Mouse (Mus musculus) midbrain, embryonic 11.5 days (tissue): ENCODE measurements around the gene Snf8. TPM values are rescaled to one million over a fixed set of nuclear protein-coding genes. Genes with fewer than 3 reads are reported as not detected.

ENCODE experiments used
- ATAC-seq: fragments of 200-750 bp; cut with Nextera tagmentation; 2 replicates; pipeline ENCODE4 v1.8.0; 2017; ENCODE audit warnings: moderate TSS enrichment, moderate library complexity; ENCODE audit not compliant: low FRiP score
- DNase-seq: peaks from one replicate; pipeline ENCODE4 v3.0.0; 2015; ENCODE audit warnings: low spot score; ENCODE audit errors: missing footprints
- H3K27ac ChIP-seq: fragments of 300-500 bp; sonication (generic); 2 replicates; pipeline ENCODE4 v1.5.1; 2014; ENCODE audit warnings: low read depth, low read length
- H3K27me3 ChIP-seq: fragments of 300-500 bp; sonication (generic); 2 replicates; pipeline ENCODE4 v1.6.1; 2014; ENCODE audit warnings: mild to moderate bottlenecking, low read length, moderate library complexity, mixed read lengths; ENCODE audit not compliant: control insufficient read depth, insufficient read depth
- H3K36me3 ChIP-seq: fragments of 300-500 bp; sonication (generic); 2 replicates; pipeline ENCODE4 v1.6.1; 2014; ENCODE audit warnings: mild to moderate bottlenecking, low read length, moderate library complexity, mixed read lengths; ENCODE audit not compliant: control insufficient read depth, insufficient read depth
- H3K4me1 ChIP-seq: fragments of 300-500 bp; sonication (generic); 2 replicates; pipeline ENCODE4 v1.6.1; 2014; ENCODE audit warnings: low read length; ENCODE audit not compliant: control insufficient read depth, insufficient read depth
- H3K4me2 ChIP-seq: fragments of 300-500 bp; sonication (generic); 2 replicates; pipeline ENCODE4 v1.6.1; 2014; ENCODE audit warnings: mild to moderate bottlenecking, moderate library complexity
- H3K4me3 ChIP-seq: fragments of 300-500 bp; sonication (generic); 2 replicates; pipeline ENCODE4 v1.5.1; 2014; ENCODE audit warnings: low read depth, low read length
- H3K9ac ChIP-seq: fragments of 300-500 bp; sonication (generic); 2 replicates; pipeline ENCODE4 v1.6.1; 2014; ENCODE audit warnings: low read length
- H3K9me3 ChIP-seq: fragments of 300-500 bp; sonication (generic); 2 replicates; pipeline ENCODE4 v1.6.1; 2016; ENCODE audit warnings: low read length; ENCODE audit not compliant: control insufficient read depth
- WGBS: fragments of 180-500 bp; shearing (Covaris S2); extraction: QIAGEN DNeasy Blood & Tissue Kit; methylation state at CpG from one replicate; pipeline ENCODE4 v1.1.7; 2014; 5-methylcytosine and 5-hydroxymethylcytosine counted together
- polyA plus RNA-seq: library from polyadenylated mRNA; unstranded; fragments of >200 nt; fragmentation: Nextera tagmentation; extraction: Ambion mirVana; gene quantifications from 2 replicates; pipeline ENCODE4 v1.2.1, GENCODE M21; 2014

The Snf8 gene
- polyA plus RNA-seq, 1 experiment from 2014 or later, result 43.0 TPM

- DNase-seq (peak; percentile 69), ATAC-seq (no peak)
- no peaks in the 10 kb centered on the region for H3K27me3 ChIP-seq
- H3K4me3 ChIP-seq, result no peak overlapping the region
- no peak overlapping the region for H3K9ac ChIP-seq
- no peak overlapping the region for H3K4me2 ChIP-seq
- no peaks in the 10 kb centered on the region for H3K36me3 ChIP-seq
- H3K4me1 ChIP-seq, result peaks cover 8% of the 10 kb centered on the region; the same call in 1 of the 2 replicates
- no peak overlapping the region for H3K27ac ChIP-seq
- 59% methylated on average over 5 of the region's 5 CpGs for WGBS
- H3K9me3 ChIP-seq, result no peaks in the 10 kb centered on the region
Measured at GRCm38 (mm10) chr11:96015421-96015820, 19.3 kb upstream of the Snf8 start.

- Histone ChIP-seq H3K9ac (no peak overlapping the region), H3K4me1 (0 out of 2 replicates have a peak, but pooled peaks cover under 1% of the 10 kb centered on the region), H3K4me2 (no peak overlapping the region), H3K4me3 (no peak overlapping the region), H3K9me3 (no peaks in the 10 kb centered on the region), H3K27me3 (no peaks in the 10 kb centered on the region), H3K27ac (no peak overlapping the region), H3K36me3 (no peaks in the 10 kb centered on the region)
- DNase-seq (peak; percentile 85), ATAC-seq (no peak)
- WGBS, result 16% methylated on average over 9 of the region's 9 CpGs
Measured at GRCm38 (mm10) chr11:96017941-96018351, 16.7 kb upstream of the Snf8 start.

GRCm38 (mm10) chr11:96020622-96021021, 14.1 kb upstream of the Snf8 start:
- H3K4me1 ChIP-seq, result no peaks in the 10 kb centered on the region
- H3K9ac ChIP-seq, result no peak overlapping the region
- H3K9me3 ChIP-seq, result no peaks in the 10 kb centered on the region
- no peaks in the 10 kb centered on the region for H3K36me3 ChIP-seq
- WGBS, result 88% methylated on average over 4 of the region's 4 CpGs
- DNase-seq (peak; percentile 61), ATAC-seq (no peak)
- no peak overlapping the region for H3K4me2 ChIP-seq
- no peak overlapping the region for H3K4me3 ChIP-seq
- no peak overlapping the region for H3K27ac ChIP-seq
- H3K27me3 ChIP-seq, result no peaks in the 10 kb centered on the region

GRCm38 (mm10) chr11:96028130-96028529, 6.6 kb upstream of the Snf8 start:
- no peak overlapping the region for H3K9ac ChIP-seq
- DNase-seq, result peak; percentile 75
- no peak overlapping the region for H3K27ac ChIP-seq
- no peak overlapping the region for H3K4me3 ChIP-seq
- 65% methylated on average over 5 of the region's 5 CpGs for WGBS
- H3K36me3 ChIP-seq, result no peaks in the 10 kb centered on the region
- no peaks in the 10 kb centered on the region for H3K4me1 ChIP-seq
- no peak for ATAC-seq
- no peaks in the 10 kb centered on the region for H3K27me3 ChIP-seq
- H3K4me2 ChIP-seq, result no peak overlapping the region
- no peaks in the 10 kb centered on the region for H3K9me3 ChIP-seq

GRCm38 (mm10) chr11:96030571-96030970, 4.1 kb upstream of the Snf8 start:
- H3K4me1 ChIP-seq, result peaks cover 6% of the 10 kb centered on the region

GRCm38 (mm10) chr11:96031701-96032100, 3.0 kb upstream of the Snf8 start:
- 80% methylated on average over 2 of the region's 2 CpGs for WGBS
- no peak for DNase-seq
- no peaks in the 10 kb centered on the region for H3K36me3 ChIP-seq

More at GRCm38 (mm10) chr11:96030571-96030970, 4.1 kb upstream of the Snf8 start:
- no peaks in the 10 kb centered on the region for H3K9me3 ChIP-seq
- H3K4me3 ChIP-seq, result no peak overlapping the region
- H3K4me2 ChIP-seq, result no peak overlapping the region
- H3K27me3 ChIP-seq, result no peaks in the 10 kb centered on the region
- ATAC-seq (no peak), DNase-seq (peak; percentile 67)
- no peak overlapping the region for H3K9ac ChIP-seq
- H3K36me3 ChIP-seq, result no peaks in the 10 kb centered on the region
- WGBS, result 89% methylated on average over 3 of the region's 3 CpGs
- no peak overlapping the region for H3K27ac ChIP-seq

GRCm38 (mm10) chr11:96033264-96033663, 1.4 kb upstream of the Snf8 start:
- H3K9me3 ChIP-seq, result no peaks in the 10 kb centered on the region
- 100% methylated on average over 2 of the region's 3 CpGs for whole genome bisulfite sequencing
- no peak overlapping the region for H3K4me3 ChIP-seq
- no peaks in the 10 kb centered on the region for H3K27me3 ChIP-seq
- peak; percentile 84 for DNase-seq
- no peak overlapping the region for H3K4me2 ChIP-seq
- H3K4me1 ChIP-seq, result peaks cover 7% of the 10 kb centered on the region
- no peak for ATAC-seq
- H3K9ac ChIP-seq, result no peak overlapping the region
- no peak overlapping the region for H3K27ac ChIP-seq
- no peaks in the 10 kb centered on the region for H3K36me3 ChIP-seq

More at GRCm38 (mm10) chr11:96031701-96032100, 3.0 kb upstream of the Snf8 start:
- Histone ChIP-seq H3K27ac (no peak overlapping the region), H3K4me2 (no peak overlapping the region), H3K4me1 (peaks cover 7% of the 10 kb centered on the region), H3K9ac (no peak overlapping the region), H3K4me3 (no peak overlapping the region), H3K9me3 (no peaks in the 10 kb centered on the region), H3K27me3 (no peaks in the 10 kb centered on the region)
- ATAC-seq, result no peak

GRCm38 (mm10) chr11:96034116-96034515, 569 bp upstream of the Snf8 start:
- H3K9ac ChIP-seq, result peak overlapping the region; percentile 76; the same call in 1 of the 2 replicates

GRCm38 (mm10) chr11:96035133-96035532, 448 bp downstream of the Snf8 start:
- DNase-seq, result no peak
- Histone ChIP-seq H3K9ac (peak overlapping the region; percentile 76), H3K4me2 (peak overlapping the region; percentile 90), H3K27me3 (no peaks in the 10 kb centered on the region), H3K4me3 (peak overlapping the region; percentile 87), H3K4me1 (peaks cover 7% of the 10 kb centered on the region), H3K36me3 (no peaks in the 10 kb centered on the region; the same call in 1 of the 2 replicates), H3K27ac (no peak overlapping the region; the same call in 1 of the 2 replicates), H3K9me3 (no peaks in the 10 kb centered on the region)
- ATAC-seq, result peak; percentile 38; the same call in 1 of the 2 replicates
- 14% methylated on average over 6 of the region's 6 CpGs for WGBS

More at GRCm38 (mm10) chr11:96034116-96034515, 569 bp upstream of the Snf8 start:
- peaks cover 7% of the 10 kb centered on the region for H3K4me1 ChIP-seq
- peak; percentile 83 for DNase-seq
- H3K9me3 ChIP-seq, result no peaks in the 10 kb centered on the region
- H3K27me3 ChIP-seq, result no peaks in the 10 kb centered on the region
- H3K4me3 ChIP-seq, result peak overlapping the region; percentile 87
- H3K36me3 ChIP-seq, result no peaks in the 10 kb centered on the region; the same call in 1 of the 2 replicates
- 54% methylated on average over 8 of the region's 8 CpGs for WGBS
- H3K27ac ChIP-seq, result no peak overlapping the region
- ATAC-seq, result no peak
- H3K4me2 ChIP-seq, result peak overlapping the region; percentile 90
